Mouse (Mus musculus) kidney, postnatal 0 days (tissue): ENCODE data around the gene Arhgap23. TPM values are rescaled to one million over a fixed set of nuclear protein-coding genes. Genes with fewer than 3 reads are reported as not detected.

Experiments
- ATAC-seq: fragments of 200-750 bp; cut with Nextera tagmentation; replicated peaks from 2 replicates; pipeline ENCODE4 v1.8.0; 2017; ENCODE audit warnings: low read depth, moderate number of reproducible peaks, moderate TSS enrichment, moderate library complexity; ENCODE audit not compliant: low FRiP score
- DNase-seq: peaks from one replicate; pipeline ENCODE4 v3.0.0-alpha.2; 2016; ENCODE audit warnings: low spot score
- H3K27ac ChIP-seq: fragments of 300-500 bp; sonication (generic); 2 replicates; pipeline ENCODE4 v1.5.1; 2014; ENCODE audit warnings: mild to moderate bottlenecking
- H3K27me3 ChIP-seq: fragments of 300-500 bp; sonication (generic); 2 replicates; pipeline ENCODE4 v1.6.1; 2014; ENCODE audit warnings: low read length, mixed read lengths; ENCODE audit not compliant: insufficient read depth
- H3K36me3 ChIP-seq: fragments of 300-500 bp; sonication (generic); 2 replicates; pipeline ENCODE4 v1.6.1; 2014; ENCODE audit warnings: low read length, mixed read lengths; ENCODE audit not compliant: insufficient read depth
- H3K4me1 ChIP-seq: fragments of 300-500 bp; sonication (generic); replicated peaks from 2 replicates; pipeline ENCODE4 v1.6.1; 2014; ENCODE audit warnings: antibody characterized with exemption, low read length, mixed read lengths; ENCODE audit not compliant: insufficient read depth
- H3K4me2 ChIP-seq: fragments of 300-500 bp; sonication (generic); 2 replicates; pipeline ENCODE4 v1.6.1; 2014; ENCODE audit warnings: mild to moderate bottlenecking, low read length, moderate library complexity, mixed read lengths
- H3K4me3 ChIP-seq: fragments of 300-500 bp; sonication (generic); replicated peaks from 2 replicates; pipeline ENCODE4 v1.5.1; 2014; ENCODE audit warnings: low read depth, low read length
- H3K9ac ChIP-seq: fragments of 300-500 bp; sonication (generic); 2 replicates; pipeline ENCODE4 v1.6.1; 2014; ENCODE audit warnings: low read depth, low read length
- H3K9me3 ChIP-seq: fragments of 300-500 bp; sonication (generic); replicated peaks from 2 replicates; pipeline ENCODE4 v1.6.1; 2016; ENCODE audit warnings: low read length, inconsistent platforms, mixed read lengths
- CTCF ChIP-seq: IDR thresholded peaks from 2 replicates; pipeline ENCODE4 v1.5.1; 2016; ENCODE audit warnings: antibody characterized with exemption, low read depth, mild to moderate bottlenecking, moderate library complexity
- WGBS: fragments of 180-500 bp; shearing (Covaris S2); extraction: QIAGEN DNeasy Blood & Tissue Kit; methylation state at CpG from one replicate; pipeline ENCODE4 v1.1.7; 2014; 5-methylcytosine and 5-hydroxymethylcytosine counted together
- polyA plus RNA-seq: library from polyadenylated mRNA; unstranded; fragments of >200 nt; fragmentation: Nextera tagmentation; extraction: Ambion mirVana; gene quantifications from 2 replicates; pipeline ENCODE4 v1.2.1, GENCODE M21; 2015

Gene Arhgap23
- polyA plus RNA-seq, 1 experiment from 2014 or later, result 5.7 TPM

- H3K36me3 ChIP-seq, result peaks cover 30% of the 10 kb centered on the region; the same call in 1 of the 2 replicates
- H3K9me3 ChIP-seq, result no peaks in the 10 kb centered on the region
- H3K4me1 ChIP-seq, result peaks cover 5% of the 10 kb centered on the region
- WGBS, result 88% methylated on average over 6 of the region's 6 CpGs
- H3K4me2 ChIP-seq, result no peak overlapping the region
- DNase-seq (no peak), ATAC-seq (no peak)
- H3K27ac ChIP-seq, result no peak overlapping the region
- no peaks in the 10 kb centered on the region for H3K27me3 ChIP-seq
- TF ChIP-seq CTCF, result no peak
- no peak overlapping the region for H3K4me3 ChIP-seq
- no peak overlapping the region for H3K9ac ChIP-seq
Observed at GRCm38 (mm10) chr11:97478345-97478744, 63.0 kb downstream of the Arhgap23 start.

GRCm38 (mm10) chr11:97479085-97479484 is 63.8 kb downstream of the Arhgap23 start:
- DNase-seq (no peak), ATAC-seq (no peak)
- Histone ChIP-seq H3K27me3 (no peaks in the 10 kb centered on the region), H3K9ac (no peak overlapping the region), H3K4me1 (peaks cover 5% of the 10 kb centered on the region), H3K27ac (no peak overlapping the region), H3K9me3 (no peaks in the 10 kb centered on the region), H3K36me3 (peaks cover 24% of the 10 kb centered on the region; the same call in 1 of the 2 replicates), H3K4me3 (no peak overlapping the region), H3K4me2 (no peak overlapping the region)
- TF ChIP-seq CTCF, result no peak
- 67% methylated on average over 10 of the region's 10 CpGs for WGBS

GRCm38 (mm10) chr11:97479824-97480223 is 64.5 kb downstream of the Arhgap23 start:
- 80% methylated on average over 8 of the region's 8 CpGs for WGBS
- ATAC-seq (no peak), DNase-seq (no peak)
- Histone ChIP-seq H3K36me3 (peaks cover 21% of the 10 kb centered on the region; the same call in 1 of the 2 replicates), H3K27me3 (no peaks in the 10 kb centered on the region), H3K27ac (no peak overlapping the region), H3K4me1 (peaks cover 5% of the 10 kb centered on the region), H3K4me3 (no peak overlapping the region), H3K9me3 (no peaks in the 10 kb centered on the region), H3K9ac (no peak overlapping the region), H3K4me2 (no peak overlapping the region)
- TF ChIP-seq CTCF, result no peak

GRCm38 (mm10) chr11:97485661-97486060 is 70.3 kb downstream of the Arhgap23 start:
- Histone ChIP-seq H3K4me3 (no peak overlapping the region), H3K9me3 (no peaks in the 10 kb centered on the region), H3K9ac (no peak overlapping the region), H3K4me1 (peaks cover 5% of the 10 kb centered on the region; the same call in 1 of the 2 replicates), H3K36me3 (0 out of 2 replicates have a peak, but pooled peaks cover 9% of the 10 kb centered on the region), H3K4me2 (no peak overlapping the region), H3K27ac (no peak overlapping the region), H3K27me3 (no peaks in the 10 kb centered on the region)
- no peak for TF ChIP-seq CTCF
- WGBS, result 43% methylated on average over 8 of the region's 8 CpGs
- DNase-seq (peak; percentile 75), ATAC-seq (no peak)

- no peak for ATAC-seq
- no peaks in the 10 kb centered on the region for H3K9me3 ChIP-seq
- no peak overlapping the region for H3K27ac ChIP-seq
- no peak overlapping the region for H3K9ac ChIP-seq
- no peak for TF ChIP-seq CTCF
- WGBS, result 52% methylated on average over 3 of the region's 3 CpGs
- no peak overlapping the region for H3K4me2 ChIP-seq
- H3K4me3 ChIP-seq, result no peak overlapping the region
- H3K36me3 ChIP-seq, result 0 out of 2 replicates have a peak, but pooled peaks cover 18% of the 10 kb centered on the region
- no peaks in the 10 kb centered on the region for H3K27me3 ChIP-seq
- no peak for DNase-seq
- H3K4me1 ChIP-seq, result no peaks in the 10 kb centered on the region; the same call in 1 of the 2 replicates
Observed at GRCm38 (mm10) chr11:97487656-97488055, 72.3 kb downstream of the Arhgap23 start.

- peak; percentile 58 for ATAC-seq
- TF ChIP-seq CTCF, result peak; percentile 94
- 37% methylated on average over 16 of the region's 16 CpGs for WGBS
- no peaks in the 10 kb centered on the region for H3K27me3 ChIP-seq
- no peak overlapping the region for H3K4me2 ChIP-seq
- no peaks in the 10 kb centered on the region for H3K4me1 ChIP-seq
- H3K9ac ChIP-seq, result no peak overlapping the region
- H3K27ac ChIP-seq, result no peak overlapping the region
- no peak overlapping the region for H3K4me3 ChIP-seq
- H3K9me3 ChIP-seq, result no peaks in the 10 kb centered on the region
- DNase-seq, result peak; percentile 82
- peaks cover 23% of the 10 kb centered on the region for H3K36me3 ChIP-seq
Observed at GRCm38 (mm10) chr11:97489589-97490324, 74.4 kb downstream of the Arhgap23 start.
